Mouse (Mus musculus) G1E (cell line): ENCODE measurements around the gene Nol6.

Experiments used
- CTCF ChIP-seq: IDR thresholded peaks from 2 replicates; pipeline ENCODE4 v1.5.1; 2012; ENCODE audit warnings: low read depth, low read length, inconsistent platforms, mixed read lengths
- GATA1 ChIP-seq: IDR thresholded peaks from 2 replicates; pipeline ENCODE4 v1.6.1; 2012; ENCODE audit warnings: borderline replicate concordance, low read length, inconsistent platforms, mixed read lengths
- GATA2 ChIP-seq: IDR thresholded peaks from 2 replicates; pipeline ENCODE4 v1.6.1; 2012; ENCODE audit warnings: low read depth, low read length, inconsistent platforms, borderline replicate concordance
- POLR2AphosphoS5 ChIP-seq: IDR thresholded peaks from 2 replicates; pipeline ENCODE4 v1.6.1; 2012; ENCODE audit warnings: low read depth, low read length, inconsistent platforms; ENCODE audit not compliant: insufficient replicate concordance
- TAL1 ChIP-seq: conservative IDR thresholded peaks from 2 replicates; pipeline ENCODE4 v1.6.1; 2012; ENCODE audit warnings: low read depth, low read length, inconsistent platforms, mixed read lengths

GRCm38 (mm10) chr4:41135711-41136453, 11.6 kb upstream of the Nol6 start, which contains the start of gene Ube2r2:
- TF ChIP-seq CTCF (no peak), GATA1 (no peak), POLR2AphosphoS5 (no peak), TAL1 (no peak), GATA2 (no peak)
